Mouse (Mus musculus): ENCODE results near the gene Dusp16. TPM values are rescaled to one million over a fixed set of nuclear protein-coding genes. Genes with fewer than 3 reads are reported as not detected.

Dusp16 gene
- total RNA-seq, 1 experiment, result 10.3 TPM

GRCm38 (mm10) chr6:134716168-134716587, 76.2 kb downstream of the Dusp16 start:
- Histone ChIP-seq H3K4me3 (ENCODE audit: insufficient read depth in 1 of 2, low read depth in 1 of 2, low read length in 2 of 2, poor library complexity in 1 of 2, severe bottlenecking in 1 of 2) (no peak overlapping the region), H3K27ac (ENCODE audit: insufficient read depth, low read depth, low read length, poor library complexity, severe bottlenecking) (no peak overlapping the region), H3K4me1 (ENCODE audit: control insufficient read depth in 2 of 2, insufficient read depth in 2 of 2, low read length in 2 of 2, poor library complexity in 1 of 2) (peaks cover 0 to 4% of the 10 kb centered on the region in 2 experiments; a peak in 1 of 4 replicates), H3K9ac (ENCODE audit: insufficient read depth, low read depth, low read length, poor library complexity, severe bottlenecking) (no peak overlapping the region), H3K9me3 (ENCODE audit: control insufficient read depth, insufficient read depth, low read depth, low read length) (no peaks in the 10 kb centered on the region), H3K36me3 (ENCODE audit: control insufficient read depth, insufficient read depth, low read length, poor library complexity, severe bottlenecking) (peaks cover 5% of the 10 kb centered on the region; the same call in 1 of the 2 replicates)
- TF ChIP-seq CHD2 (IDR thresholded peaks at IDR 0.05; ENCODE audit: low read depth, low read length) (no peak), ZC3H11A (IDR thresholded peaks at IDR 0.05; ENCODE audit: borderline replicate concordance, low read depth, low read length) (no peak), ZNF384 (IDR thresholded peaks at IDR 0.05; ENCODE audit: low read depth, low read length) (no peak)
- DNase-seq (ENCODE audit: low read depth, low spot score), result no peak
- in situ Hi-C loops (cut with MboI; ENCODE audit: low sequenced_read_pairs in 2 of 2, unreplicated experiment in 2 of 2), result no loop called here

- no peak overlapping the region for H3K4me3 ChIP-seq (ENCODE audit: insufficient read depth in 1 of 2, low read depth in 1 of 2, low read length in 2 of 2, poor library complexity in 1 of 2, severe bottlenecking in 1 of 2)
- H3K9ac ChIP-seq (ENCODE audit: insufficient read depth, low read depth, low read length, poor library complexity, severe bottlenecking), result no peak overlapping the region
- in situ Hi-C loops (cut with MboI; ENCODE audit: low sequenced_read_pairs in 2 of 2, unreplicated experiment in 2 of 2), result no loop called here
- peaks cover 2% of the 10 kb centered on the region; the same call in 1 of the 2 replicates for H3K36me3 ChIP-seq (ENCODE audit: control insufficient read depth, insufficient read depth, low read length, poor library complexity, severe bottlenecking)
- peaks cover 0 to 10% of the 10 kb centered on the region in 2 experiments; a peak in 1 of 4 replicates for H3K4me1 ChIP-seq (ENCODE audit: control insufficient read depth in 2 of 2, insufficient read depth in 2 of 2, low read length in 2 of 2, poor library complexity in 1 of 2)
- H3K27ac ChIP-seq (ENCODE audit: insufficient read depth, low read depth, low read length, poor library complexity, severe bottlenecking), result no peak overlapping the region
- no peaks in the 10 kb centered on the region for H3K9me3 ChIP-seq (ENCODE audit: control insufficient read depth, insufficient read depth, low read depth, low read length)
- TF ChIP-seq CHD2 (IDR thresholded peaks at IDR 0.05; ENCODE audit: low read depth, low read length) (no peak), ZNF384 (IDR thresholded peaks at IDR 0.05; ENCODE audit: low read depth, low read length) (no peak), MAFK (IDR thresholded peaks at IDR 0.05; ENCODE audit: insufficient read depth, low read depth, low read length) (no peak), HCFC1 (IDR thresholded peaks at IDR 0.05; ENCODE audit: borderline replicate concordance, insufficient read depth, low read length) (no peak), ZC3H11A (IDR thresholded peaks at IDR 0.05; ENCODE audit: borderline replicate concordance, low read depth, low read length) (no peak)
- no peak for DNase-seq (ENCODE audit: low read depth, low spot score)
These were observed 78.5 kb downstream of the Dusp16 start for GRCm38 (mm10) chr6:134713897-134714296.

- peaks cover 2% of the 10 kb centered on the region; the same call in 1 of the 2 replicates for H3K36me3 ChIP-seq (ENCODE audit: control insufficient read depth, insufficient read depth, low read length, poor library complexity, severe bottlenecking)
- in situ Hi-C loops (cut with MboI; ENCODE audit: low sequenced_read_pairs in 2 of 2, unreplicated experiment in 2 of 2), result no loop called here
- DNase-seq (ENCODE audit: low read depth, low spot score), result no peak
- no peak overlapping the region for H3K27ac ChIP-seq (ENCODE audit: insufficient read depth, low read depth, low read length, poor library complexity, severe bottlenecking)
- no peak overlapping the region for H3K9ac ChIP-seq (ENCODE audit: insufficient read depth, low read depth, low read length, poor library complexity, severe bottlenecking)
- TF ChIP-seq CHD2 (IDR thresholded peaks at IDR 0.05; ENCODE audit: low read depth, low read length) (no peak), ZNF384 (IDR thresholded peaks at IDR 0.05; ENCODE audit: low read depth, low read length) (no peak), ZC3H11A (IDR thresholded peaks at IDR 0.05; ENCODE audit: borderline replicate concordance, low read depth, low read length) (no peak), HCFC1 (IDR thresholded peaks at IDR 0.05; ENCODE audit: borderline replicate concordance, insufficient read depth, low read length) (no peak), MAFK (IDR thresholded peaks at IDR 0.05; ENCODE audit: insufficient read depth, low read depth, low read length) (no peak)
- H3K9me3 ChIP-seq (ENCODE audit: control insufficient read depth, insufficient read depth, low read depth, low read length), result no peaks in the 10 kb centered on the region
- H3K4me3 ChIP-seq (ENCODE audit: insufficient read depth in 1 of 2, low read depth in 1 of 2, low read length in 2 of 2, poor library complexity in 1 of 2, severe bottlenecking in 1 of 2), result no peak overlapping the region
- H3K4me1 ChIP-seq (ENCODE audit: control insufficient read depth in 2 of 2, insufficient read depth in 2 of 2, low read length in 2 of 2, poor library complexity in 1 of 2), result peaks cover 0 to 10% of the 10 kb centered on the region in 2 experiments; a peak in 1 of 4 replicates
These were observed 79.1 kb downstream of the Dusp16 start for GRCm38 (mm10) chr6:134713321-134713720.

- TF ChIP-seq CHD2 (IDR thresholded peaks at IDR 0.05; ENCODE audit: low read depth, low read length) (no peak), ZNF384 (IDR thresholded peaks at IDR 0.05; ENCODE audit: low read depth, low read length) (no peak), HCFC1 (IDR thresholded peaks at IDR 0.05; ENCODE audit: borderline replicate concordance, insufficient read depth, low read length) (no peak), MAFK (IDR thresholded peaks at IDR 0.05; ENCODE audit: insufficient read depth, low read depth, low read length) (no peak), ZC3H11A (IDR thresholded peaks at IDR 0.05; ENCODE audit: borderline replicate concordance, low read depth, low read length) (no peak)
- H3K27ac ChIP-seq (ENCODE audit: insufficient read depth, low read depth, low read length, poor library complexity, severe bottlenecking), result no peak overlapping the region
- peaks cover 0 to 10% of the 10 kb centered on the region in 2 experiments; a peak in 1 of 4 replicates for H3K4me1 ChIP-seq (ENCODE audit: control insufficient read depth in 2 of 2, insufficient read depth in 2 of 2, low read length in 2 of 2, poor library complexity in 1 of 2)
- no peak for DNase-seq (ENCODE audit: low read depth, low spot score)
- no peaks in the 10 kb centered on the region for H3K9me3 ChIP-seq (ENCODE audit: control insufficient read depth, insufficient read depth, low read depth, low read length)
- H3K9ac ChIP-seq (ENCODE audit: insufficient read depth, low read depth, low read length, poor library complexity, severe bottlenecking), result no peak overlapping the region; the same call in 1 of the 2 replicates
- in situ Hi-C loops (cut with MboI; ENCODE audit: low sequenced_read_pairs in 2 of 2, unreplicated experiment in 2 of 2), result no loop called here
- H3K4me3 ChIP-seq (ENCODE audit: insufficient read depth in 1 of 2, low read depth in 1 of 2, low read length in 2 of 2, poor library complexity in 1 of 2, severe bottlenecking in 1 of 2), result peak overlapping the region; percentile 30 to 35; a peak in 2 of 4 replicates
- no peaks in the 10 kb centered on the region for H3K36me3 ChIP-seq (ENCODE audit: control insufficient read depth, insufficient read depth, low read length, poor library complexity, severe bottlenecking)
These were observed 82.4 kb downstream of the Dusp16 start for GRCm38 (mm10) chr6:134710020-134710419.

GRCm38 (mm10) chr6:134706467-134706866, 86.0 kb downstream of the Dusp16 start:
- no peaks in the 10 kb centered on the region for H3K9me3 ChIP-seq (ENCODE audit: control insufficient read depth, insufficient read depth, low read depth, low read length)
- no peak overlapping the region for H3K9ac ChIP-seq (ENCODE audit: insufficient read depth, low read depth, low read length, poor library complexity, severe bottlenecking)
- no peak overlapping the region for H3K27ac ChIP-seq (ENCODE audit: insufficient read depth, low read depth, low read length, poor library complexity, severe bottlenecking)
- no peak for DNase-seq (ENCODE audit: low read depth, low spot score)
- H3K4me1 ChIP-seq (ENCODE audit: control insufficient read depth in 2 of 2, insufficient read depth in 2 of 2, low read length in 2 of 2, poor library complexity in 1 of 2), result 0 out of 4 replicates have a peak, but pooled peaks cover 0 to 6% of the 10 kb centered on the region in 2 experiments
- no peak overlapping the region for H3K4me3 ChIP-seq (ENCODE audit: insufficient read depth in 1 of 2, low read depth in 1 of 2, low read length in 2 of 2, poor library complexity in 1 of 2, severe bottlenecking in 1 of 2)
- TF ChIP-seq ZC3H11A (IDR thresholded peaks at IDR 0.05; ENCODE audit: borderline replicate concordance, low read depth, low read length) (no peak), CHD2 (IDR thresholded peaks at IDR 0.05; ENCODE audit: low read depth, low read length) (no peak), MAFK (IDR thresholded peaks at IDR 0.05; ENCODE audit: insufficient read depth, low read depth, low read length) (no peak), HCFC1 (IDR thresholded peaks at IDR 0.05; ENCODE audit: borderline replicate concordance, insufficient read depth, low read length) (no peak), ZNF384 (IDR thresholded peaks at IDR 0.05; ENCODE audit: low read depth, low read length) (no peak)
- in situ Hi-C loops (cut with MboI; ENCODE audit: low sequenced_read_pairs in 2 of 2, unreplicated experiment in 2 of 2), result no loop called here
- H3K36me3 ChIP-seq (ENCODE audit: control insufficient read depth, insufficient read depth, low read length, poor library complexity, severe bottlenecking), result no peaks in the 10 kb centered on the region

All from ES-E14 (cell line).